Mouse (Mus musculus): ENCODE data around the gene Smc4.
A peak's percentile ranks its signal among the peaks of the same experiment; 100 is the strongest.

Smc4 gene

DNA sequence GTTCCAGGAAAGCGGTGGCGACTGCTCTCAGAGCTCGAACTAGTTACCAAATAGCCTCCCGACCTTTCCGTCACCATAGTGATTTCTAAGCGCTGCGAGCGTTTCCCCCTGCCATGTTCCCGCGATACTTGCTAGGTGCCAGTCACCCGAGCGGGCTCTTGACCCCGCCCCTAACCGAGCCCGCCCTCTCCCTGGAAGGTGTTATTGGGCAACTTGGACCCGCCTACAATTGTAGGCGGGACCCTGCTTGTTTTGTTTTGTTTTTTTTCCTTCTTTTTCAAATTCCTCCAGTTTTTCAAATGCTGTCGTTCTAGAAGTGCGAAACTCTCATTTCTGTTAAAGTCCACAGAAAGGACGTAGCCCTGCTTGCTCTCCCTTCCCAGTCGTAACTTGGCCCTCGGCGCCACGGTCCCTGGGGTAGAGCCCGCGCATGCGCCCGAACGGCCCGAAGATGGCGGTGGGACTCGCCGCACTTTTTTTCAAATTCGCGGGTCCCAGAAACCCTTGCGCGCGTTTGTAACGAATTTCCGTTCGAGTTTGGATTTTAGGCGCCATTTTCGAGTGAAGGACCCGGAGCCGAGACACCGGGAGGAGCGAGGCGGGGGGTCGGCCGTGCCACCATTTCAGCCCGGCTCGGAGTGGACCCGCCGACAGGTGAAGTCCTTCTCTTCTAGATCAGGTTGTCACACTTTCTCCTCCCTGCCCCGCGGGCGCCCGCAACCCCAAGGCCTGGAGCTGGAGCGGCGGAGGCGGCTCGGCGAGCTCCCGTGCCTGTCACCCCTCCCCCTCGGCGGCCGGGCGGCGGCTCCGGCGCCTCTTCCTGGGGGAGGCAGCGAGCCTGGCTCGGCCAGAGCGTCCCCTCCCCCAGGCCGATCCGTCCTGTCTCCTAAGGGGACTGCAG, at the start of gene Smc4, which contains the start of gene Ift80:
Gene Smc4, plus strand, starts transcription at position 302 of the 901 bp plus-strand sequence.
Gene Ift80, minus strand, starts transcription at position 134 of the 901 bp plus-strand sequence.
- DNase-seq (ENCODE audit: low read depth), result peak; percentile 99

DNA sequence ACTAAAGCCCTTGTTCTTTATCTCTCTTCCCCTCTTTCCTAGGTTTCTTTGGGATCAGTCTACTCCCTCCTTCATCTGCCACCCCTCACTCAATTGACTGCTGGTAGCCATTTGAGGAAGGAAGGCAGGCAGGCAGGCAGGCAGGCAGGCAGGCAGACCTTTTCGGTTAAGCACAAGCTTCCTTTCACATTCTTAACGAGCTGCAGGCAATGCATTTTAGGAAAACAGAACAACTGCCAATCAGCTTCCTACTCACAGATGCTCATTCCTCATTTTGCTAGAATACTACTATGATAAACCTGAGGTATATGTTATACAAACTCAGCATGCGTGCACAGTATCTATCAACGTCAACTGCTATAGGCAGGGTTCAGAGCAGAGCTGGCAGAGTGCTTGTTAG, 48.1 kb upstream of the Smc4 start:
- no peak for DNase-seq (ENCODE audit: low read depth)

DNA sequence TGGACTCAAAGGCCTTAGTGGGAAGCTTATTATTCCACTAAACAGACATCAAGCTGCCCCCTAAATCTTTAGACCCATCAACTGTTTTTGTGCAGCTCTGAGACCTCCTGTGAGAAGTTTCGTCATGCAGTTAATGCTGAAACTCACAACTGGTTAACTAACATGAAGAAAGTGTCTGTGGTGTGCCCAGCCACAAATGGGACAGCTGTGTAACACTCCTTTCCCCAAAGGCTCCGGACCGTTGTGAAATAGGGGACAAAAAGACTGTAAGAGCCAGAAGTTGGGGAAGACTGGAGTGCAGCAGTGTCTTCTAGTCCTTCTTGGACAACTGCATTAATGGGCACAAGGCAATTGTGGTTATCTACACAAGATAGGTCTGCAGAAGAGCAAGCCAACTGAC, 47.1 kb upstream of the Smc4 start:
- no peak for DNase-seq (ENCODE audit: low read depth)

DNA sequence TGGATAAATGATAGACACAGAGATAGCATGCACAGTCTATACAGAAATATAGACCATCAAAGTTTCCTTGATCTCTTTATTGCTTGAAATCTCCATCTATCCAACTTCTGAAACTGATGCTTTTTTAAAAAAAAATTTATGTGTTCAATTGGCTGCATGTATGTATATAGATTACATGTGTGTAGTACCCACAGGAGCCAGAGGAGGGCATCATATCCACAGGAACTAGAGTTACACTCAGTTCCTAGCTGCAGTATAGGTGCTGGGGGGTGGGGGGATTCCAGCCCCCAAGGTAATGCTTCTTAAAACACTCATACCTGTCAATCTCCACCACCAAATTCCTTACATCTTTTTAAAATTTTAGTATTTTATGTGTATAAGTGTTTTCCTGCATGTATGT, 39.9 kb upstream of the Smc4 start:
- peak; percentile 85 for DNase-seq (ENCODE audit: low read depth)

DNA sequence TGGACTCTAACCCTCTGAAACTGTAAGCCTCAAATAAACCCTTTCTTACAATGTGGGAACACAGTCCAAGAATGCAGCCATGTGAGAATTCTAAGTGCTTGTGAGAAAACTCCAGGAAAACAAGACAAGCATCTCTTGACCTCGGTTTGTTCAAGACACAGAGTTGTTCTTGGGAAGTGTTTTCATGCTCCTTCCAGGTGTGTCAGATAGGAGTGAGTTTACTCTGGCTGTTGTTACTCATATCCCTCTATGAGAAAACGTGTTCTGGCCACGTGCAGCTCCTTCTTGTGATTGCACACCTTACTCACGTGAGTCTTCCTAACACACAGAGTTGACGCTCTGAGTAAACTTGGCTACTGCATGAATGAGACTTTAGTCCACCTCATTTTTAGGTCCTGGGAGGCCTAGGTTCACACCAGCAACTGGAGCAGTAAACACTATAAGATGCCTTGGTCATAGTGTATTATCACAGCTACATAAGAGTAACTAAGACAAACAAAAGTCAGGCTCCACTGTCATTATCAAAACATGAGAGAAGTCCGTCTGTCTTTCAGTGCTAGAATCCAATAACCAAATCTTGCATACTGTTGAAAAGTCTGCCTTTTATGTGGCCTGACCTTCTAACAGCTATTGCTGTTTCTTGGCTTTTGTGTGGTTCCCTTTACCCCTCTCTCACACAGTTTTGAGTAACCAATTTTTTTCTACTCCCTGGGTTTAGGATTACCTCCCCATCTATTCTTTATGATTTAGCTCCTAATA, 37.8 kb upstream of the Smc4 start:
- no peak for DNase-seq (ENCODE audit: low read depth)

DNA sequence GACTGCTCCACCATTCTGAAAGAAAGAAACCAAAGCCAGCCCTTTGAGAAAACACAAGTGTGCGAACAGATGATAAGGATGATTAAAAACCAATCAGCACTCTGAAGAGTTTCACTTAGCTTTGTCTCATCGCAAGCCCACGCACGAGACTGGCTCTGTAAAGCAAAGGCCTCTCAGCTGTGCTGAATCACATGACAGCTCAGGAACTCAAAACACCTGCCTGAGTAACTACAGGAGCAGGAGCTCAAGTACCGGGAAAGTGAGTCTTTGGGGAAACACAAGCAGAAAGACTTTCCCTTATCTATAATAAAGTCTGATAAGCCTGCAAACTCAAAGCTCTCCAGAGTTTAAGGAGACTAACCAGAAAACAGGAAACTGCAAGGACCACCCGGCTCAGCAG, 37.1 kb upstream of the Smc4 start:
- peak; percentile 78 for DNase-seq (ENCODE audit: low read depth)

DNA sequence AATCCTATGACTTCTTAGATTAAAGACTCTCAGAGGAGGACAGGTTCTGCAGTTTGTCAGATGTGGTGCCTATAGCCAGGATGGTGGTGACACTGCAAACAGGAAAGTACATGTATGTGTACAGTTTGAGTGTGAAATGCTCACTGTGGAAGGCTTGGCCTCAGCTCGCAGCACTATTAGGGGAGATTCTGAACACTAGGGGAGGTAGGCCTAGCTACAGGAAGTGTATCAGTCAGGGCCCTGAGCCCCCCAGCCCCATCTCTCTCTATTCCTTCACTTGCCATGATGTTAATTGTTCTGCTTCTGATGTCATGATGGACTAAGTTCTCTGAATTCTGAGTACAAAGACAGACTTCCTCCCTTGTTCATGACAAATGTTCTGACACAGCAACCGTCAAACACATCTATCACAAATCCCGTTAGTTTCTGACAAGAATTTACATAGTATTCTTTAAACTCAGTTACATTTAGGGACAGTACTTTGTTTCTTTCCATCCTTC, 35.4 kb upstream of the Smc4 start:
- peak; percentile 51 for DNase-seq (ENCODE audit: low read depth)

DNA sequence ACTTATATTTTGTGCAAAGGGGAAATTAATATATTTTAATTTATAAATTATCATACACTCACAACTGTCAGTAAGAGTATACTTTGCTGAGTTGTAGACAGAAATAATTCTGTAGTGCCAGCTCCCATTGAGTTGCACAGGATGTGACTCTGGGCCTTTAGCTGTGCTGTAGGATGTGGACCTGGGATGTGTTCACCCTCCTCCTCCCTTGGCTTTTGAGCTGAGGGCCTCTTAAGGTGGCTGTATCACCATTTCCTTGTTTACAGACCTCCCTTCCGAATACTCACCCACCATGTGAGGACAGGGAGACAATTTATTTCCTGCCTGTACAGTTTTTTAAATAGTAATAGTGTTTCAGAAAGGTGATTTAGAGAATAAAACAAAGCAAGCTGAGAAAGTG, 31.0 kb upstream of the Smc4 start:
- DNase-seq (ENCODE audit: low read depth), result peak; percentile 58

DNA sequence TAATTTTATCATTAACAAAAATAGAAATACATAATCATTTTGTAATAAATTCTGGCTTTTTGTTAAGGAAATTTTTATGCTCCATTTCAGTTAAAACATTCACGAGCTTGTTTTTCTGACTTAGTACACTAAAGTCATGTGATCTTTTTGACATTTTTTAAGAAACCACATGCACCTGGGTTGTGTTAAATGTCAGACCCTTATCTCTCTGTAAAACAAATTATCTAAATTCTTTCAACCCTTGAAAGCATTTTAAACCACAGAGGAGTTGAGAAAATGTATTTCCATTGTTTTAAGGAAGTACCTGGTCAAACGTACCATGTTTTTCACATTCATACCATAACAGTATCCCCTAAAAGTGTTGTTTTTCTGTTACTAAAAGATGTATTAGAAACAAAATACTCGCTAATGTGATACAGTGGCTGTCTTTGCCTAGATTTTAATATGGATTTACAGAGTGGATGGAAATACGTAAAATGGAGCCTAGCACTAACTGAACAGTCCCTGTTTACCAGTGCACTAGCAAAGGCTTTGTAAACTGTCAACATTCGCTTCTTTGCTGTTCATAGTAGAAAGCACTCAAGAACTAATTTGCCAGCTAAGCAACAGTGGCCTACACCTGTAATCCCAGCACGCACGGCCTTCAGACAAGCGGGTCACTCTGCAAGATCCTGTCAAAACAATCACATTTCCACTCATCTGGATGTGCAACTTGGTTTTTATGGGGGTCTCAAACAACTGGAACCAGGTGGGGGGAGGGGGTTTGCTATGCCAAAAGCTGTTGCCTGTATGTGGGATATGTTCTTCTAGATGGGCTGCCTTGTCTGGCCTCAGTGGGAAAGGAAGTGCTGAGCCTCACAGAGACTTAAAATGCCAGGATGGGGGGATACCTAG, 29.7 kb upstream of the Smc4 start:
- DNase-seq (ENCODE audit: low read depth), result peak; percentile 74

DNA sequence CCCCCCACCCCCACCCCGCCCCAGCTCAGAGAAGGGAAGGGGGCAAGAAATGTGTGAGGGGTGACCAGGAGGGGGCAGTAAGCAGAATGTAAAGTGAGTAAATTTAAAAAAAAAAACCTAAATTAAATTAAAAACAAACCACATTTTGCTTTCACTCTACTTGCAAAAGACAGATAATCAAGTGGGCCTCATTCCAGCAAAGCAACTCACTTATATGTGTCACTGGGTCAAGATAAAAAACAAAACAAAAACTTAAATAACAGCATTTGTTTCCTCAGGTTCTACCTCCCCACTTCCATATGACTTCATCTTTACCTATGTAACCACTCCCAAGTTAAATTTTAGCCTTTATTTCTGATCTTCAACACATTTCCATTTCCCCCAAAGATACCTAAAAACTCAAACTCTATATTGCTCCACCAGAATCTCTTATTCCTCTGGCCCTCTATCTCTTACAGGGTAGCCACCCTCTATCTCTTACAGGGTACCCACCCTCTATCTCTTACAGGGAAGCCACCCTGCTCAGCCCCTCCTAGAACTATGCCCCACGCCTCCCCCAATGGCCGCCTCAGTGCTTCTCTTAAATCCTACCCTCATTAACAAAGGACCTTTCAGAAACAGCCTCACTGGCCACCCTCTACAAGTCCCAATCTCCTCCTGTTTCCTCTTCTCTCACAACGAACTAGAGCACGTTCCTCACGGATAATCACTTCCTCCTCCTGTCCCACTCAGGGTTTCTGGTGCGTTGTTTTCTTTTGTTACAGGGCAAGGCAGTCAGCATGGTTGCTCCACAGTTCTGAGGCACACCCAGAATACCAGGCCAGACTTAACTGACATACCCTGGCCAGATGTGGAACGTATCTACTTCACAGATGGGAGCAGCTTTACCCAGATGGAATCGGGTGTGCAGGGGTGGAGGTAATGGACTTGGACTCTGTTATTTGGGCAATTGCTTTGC, 28.7 kb upstream of the Smc4 start:
- DNase-seq (ENCODE audit: low read depth), result peak; percentile 58

DNA sequence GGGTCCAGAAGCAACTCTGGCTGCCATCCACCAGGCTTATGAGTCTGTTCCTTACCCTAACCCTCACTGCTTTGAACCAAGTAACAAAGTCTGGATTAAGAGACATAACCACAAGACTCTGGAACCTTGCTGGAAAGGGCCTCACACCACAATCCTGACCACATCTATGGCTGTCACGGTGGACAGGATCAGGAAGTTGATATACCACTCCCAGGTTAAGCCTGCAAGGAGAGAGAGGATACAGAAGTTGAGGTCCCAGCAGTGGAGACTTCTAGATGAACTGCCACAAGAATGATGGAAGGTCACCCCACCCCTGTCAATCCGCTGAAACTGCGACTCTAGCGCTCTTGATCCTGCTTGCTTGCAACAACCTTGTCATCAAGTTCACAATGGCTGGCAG, 26.8 kb upstream of the Smc4 start:
- DNase-seq (ENCODE audit: low read depth), result no peak

DNA sequence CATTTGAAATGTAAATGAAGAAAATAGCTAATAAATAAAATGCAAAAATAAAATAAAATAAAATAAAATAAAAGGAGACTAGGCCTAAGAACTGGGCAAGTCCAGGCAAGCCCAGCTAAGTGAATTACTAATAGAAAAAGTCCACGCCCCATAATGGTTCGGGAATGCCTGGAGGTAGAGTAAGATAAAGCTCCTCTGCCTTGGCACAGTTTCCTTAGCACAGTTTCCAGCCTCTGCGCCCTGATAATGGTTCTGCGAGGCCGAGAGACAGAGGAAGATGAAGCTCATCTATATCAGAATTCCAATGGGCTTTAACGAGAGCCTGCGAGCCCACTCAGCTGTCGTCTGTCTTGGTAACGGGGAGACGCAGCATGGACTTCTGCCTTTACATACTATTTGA, 25.4 kb upstream of the Smc4 start:
- DNase-seq (ENCODE audit: low read depth), result no peak

DNA sequence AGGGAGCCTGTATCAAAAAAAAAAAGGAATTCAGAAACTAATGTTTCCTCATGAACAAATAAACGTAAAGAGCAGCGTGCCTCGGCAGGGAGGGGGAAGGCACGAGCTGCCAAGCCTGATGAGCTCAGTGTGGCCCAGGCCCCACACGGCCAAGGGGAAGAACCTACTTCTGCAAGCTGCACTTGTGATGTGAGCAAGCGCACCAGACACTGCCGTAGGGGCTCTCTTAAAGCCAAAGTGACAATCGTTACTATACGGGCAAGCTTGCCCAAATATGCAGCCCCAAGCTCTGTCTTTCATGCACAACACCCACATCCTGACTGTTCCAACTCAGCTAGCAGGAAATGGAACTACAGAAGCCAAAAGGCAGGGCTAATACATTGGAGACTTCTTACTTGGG, 23.6 kb upstream of the Smc4 start:
- DNase-seq (ENCODE audit: low read depth), result peak; percentile 82

DNA sequence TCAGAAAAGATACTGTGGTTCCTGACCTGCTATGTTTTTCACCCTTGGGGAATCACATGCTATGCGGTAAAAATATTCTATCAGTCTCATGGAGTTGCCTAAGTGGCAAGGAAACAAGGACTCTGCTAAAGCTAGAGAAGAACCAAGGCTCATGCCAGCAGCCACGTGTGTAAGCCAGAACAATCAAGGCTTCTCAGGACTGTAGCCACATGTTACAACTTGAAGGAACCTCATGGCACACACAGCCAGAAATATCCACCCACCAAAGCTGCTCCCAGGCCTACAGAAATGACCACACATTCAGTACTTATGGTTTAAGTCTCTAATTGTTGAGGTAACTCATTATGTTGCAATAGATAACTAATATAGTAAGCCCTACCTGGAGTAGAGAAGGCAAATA, 18.0 kb upstream of the Smc4 start:
- DNase-seq (ENCODE audit: low read depth), result no peak

DNA sequence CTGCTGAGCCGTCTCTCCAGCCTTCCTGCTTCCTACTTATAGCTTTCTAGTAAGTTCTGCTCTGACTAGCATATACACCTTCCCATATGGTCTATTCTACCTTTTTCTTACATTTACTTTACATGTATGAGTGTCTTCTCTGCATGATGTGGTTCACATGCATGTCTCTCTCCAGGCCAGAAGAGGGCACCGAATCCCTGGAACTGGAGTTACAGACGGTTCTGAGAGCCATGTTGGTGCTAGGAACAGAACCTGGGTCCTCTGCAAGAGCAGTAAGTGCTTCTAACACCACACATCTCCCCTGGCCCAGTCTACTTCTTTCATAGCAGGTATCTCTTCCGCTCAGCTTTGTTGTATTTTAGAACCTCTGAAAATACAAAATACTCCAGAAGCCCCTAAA, 1.8 kb upstream of the Smc4 start:
- peak; percentile 30 for DNase-seq (ENCODE audit: low read depth)

DNA sequence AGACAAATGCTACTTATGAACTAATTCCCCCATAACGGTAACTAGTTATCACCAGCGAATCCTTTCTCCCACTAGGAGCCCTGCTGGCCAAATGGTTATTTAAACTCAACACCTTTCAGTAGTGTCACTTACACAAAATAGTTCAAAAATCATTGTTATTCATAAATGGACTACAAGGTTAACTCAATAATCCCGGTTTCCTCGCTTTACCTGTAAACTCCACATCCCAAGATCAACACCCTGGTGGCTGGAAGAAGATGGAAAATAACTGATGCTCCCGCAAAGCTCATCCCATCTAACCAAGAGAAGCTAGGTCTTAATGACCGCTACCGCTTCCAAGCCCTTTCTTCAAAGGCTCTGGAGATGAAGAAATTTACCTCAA, 492 bp upstream of the Smc4 start:
- no peak for DNase-seq (ENCODE audit: low read depth)

DNA sequence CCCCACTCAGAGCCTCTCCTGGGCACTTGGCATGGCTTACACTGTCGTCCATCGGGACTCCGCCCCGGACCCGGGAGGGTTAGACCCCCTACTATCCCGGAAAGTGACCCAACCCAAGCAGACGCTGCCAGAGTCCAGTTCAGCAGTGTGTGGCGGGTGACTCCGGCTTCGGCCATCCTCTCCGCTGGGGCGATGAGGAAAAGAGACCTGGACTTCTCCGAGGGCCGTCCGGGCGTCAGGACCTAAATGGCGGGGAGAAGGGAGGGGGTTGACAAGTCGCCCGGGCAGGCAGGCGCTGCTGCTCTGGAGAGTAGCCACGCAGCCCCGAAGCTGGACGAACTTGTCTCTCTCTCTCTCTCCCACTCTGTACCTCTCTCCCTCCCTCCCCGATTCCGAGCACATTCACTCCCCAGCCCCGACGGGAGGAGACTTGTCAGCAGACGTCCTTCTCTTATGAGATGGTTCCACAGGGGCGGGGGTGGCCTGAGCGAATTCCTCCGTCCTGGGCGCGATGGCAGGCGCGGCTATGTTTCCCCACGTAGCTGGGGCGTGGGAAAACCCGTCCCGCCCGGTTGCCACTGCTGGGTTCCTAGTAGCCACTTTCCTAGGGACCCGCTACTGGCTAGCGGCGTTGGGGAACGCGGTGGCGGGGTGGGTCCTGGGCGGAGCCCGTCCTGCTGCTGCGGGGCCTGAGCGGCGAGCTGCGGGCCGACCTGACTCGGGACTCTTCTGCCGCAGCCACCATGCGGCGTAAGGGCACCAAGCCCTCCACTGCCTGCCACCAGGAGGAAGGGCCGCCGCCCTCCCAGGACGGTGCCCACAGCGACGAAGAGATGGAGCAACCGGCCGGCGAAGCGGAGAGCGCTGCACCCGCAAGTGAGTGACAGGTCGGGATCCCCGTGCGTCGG, 1.1 kb downstream of the Smc4 start:
- peak; percentile 71 for DNase-seq (ENCODE audit: low read depth)

DNA sequence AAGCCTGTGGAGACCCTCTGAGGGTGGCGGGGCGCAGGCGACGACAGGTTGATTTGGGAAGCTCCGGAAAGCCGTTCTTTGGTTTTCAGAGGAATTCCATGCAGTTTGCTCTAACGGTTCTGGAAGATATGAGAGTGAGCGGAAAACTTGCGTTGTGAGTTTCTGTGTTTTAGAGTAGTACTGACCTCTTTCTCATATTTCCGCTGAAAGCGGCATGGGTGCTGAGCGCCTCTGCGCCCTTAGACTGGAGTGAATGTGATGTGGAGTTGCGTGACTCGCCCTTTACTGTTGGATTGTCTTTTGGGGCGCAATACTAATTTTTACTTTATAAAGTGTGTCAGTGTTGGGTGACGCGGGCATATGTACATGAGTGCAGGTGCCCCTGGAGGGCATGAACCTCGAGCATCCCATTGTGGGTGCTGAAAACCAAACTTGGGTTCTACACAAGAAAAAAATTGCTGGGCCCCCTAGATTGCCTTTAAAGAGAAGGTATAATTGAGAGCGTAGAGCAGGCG, 1.8 kb downstream of the Smc4 start:
- peak; percentile 68 for DNase-seq (ENCODE audit: low read depth)

DNA sequence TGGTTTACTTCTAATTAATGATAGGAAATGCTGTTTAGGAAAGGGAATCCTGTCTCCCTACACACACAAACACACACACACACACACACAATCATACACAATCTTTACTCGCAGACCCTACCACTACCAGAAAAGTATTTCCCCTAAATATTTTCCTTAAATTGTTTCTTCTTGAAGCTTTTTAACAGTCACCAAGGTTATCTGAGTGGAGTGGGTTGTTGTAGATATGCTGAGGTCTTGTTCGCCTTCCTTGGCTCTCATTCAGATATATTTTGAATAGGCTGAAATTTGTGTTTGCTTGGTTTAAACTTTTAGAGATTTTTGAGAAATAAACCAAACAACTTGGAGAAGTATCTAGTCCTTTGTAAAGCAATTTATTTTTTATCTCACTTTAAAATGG, 4.3 kb downstream of the Smc4 start:
- peak; percentile 41 for DNase-seq (ENCODE audit: low read depth)

DNA sequence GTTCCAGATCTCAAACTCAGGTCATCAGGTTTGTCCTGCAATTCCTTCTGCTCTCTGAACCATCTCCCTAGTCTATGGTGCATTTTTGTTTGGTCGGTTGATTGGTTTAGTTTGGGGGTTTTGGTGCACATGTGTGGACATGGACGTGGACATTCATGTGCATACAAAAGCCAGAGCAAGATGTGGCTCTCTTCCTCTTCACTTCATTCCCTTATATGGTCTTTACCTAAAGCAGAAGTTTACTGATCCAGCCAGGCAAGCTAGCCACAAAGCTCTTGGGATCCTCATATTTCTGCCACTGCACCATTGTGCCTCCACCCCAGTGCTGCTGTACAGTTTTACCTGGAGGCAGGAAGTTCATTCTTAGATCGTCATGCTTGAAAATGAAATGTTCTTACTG, 12.6 kb downstream of the Smc4 start:
- no peak for DNase-seq (ENCODE audit: low read depth)

Measured in induced T-regulatory cell, adult 2 months (primary cell).